Mouse (Mus musculus) ovary, postnatal 36 days (tissue): ENCODE results near the gene Pomc.
"Not testable (repeated sequence)": the region's sequence is repeated elsewhere in the genome, so short reads cannot be mapped to it uniquely, and the experiment has no call there.

Experiments used
- DNase-seq: peaks from one replicate; pipeline ENCODE4 v3.0.0; 2022; ENCODE audit warnings: low spot score, mixed read lengths

Gene Pomc

GRCm38 (mm10) chr12:3954651-3955050 lies at the start of gene Pomc:
Pomc (plus strand) TSS chr12:3954951.
- no peak for DNase-seq

DNA sequence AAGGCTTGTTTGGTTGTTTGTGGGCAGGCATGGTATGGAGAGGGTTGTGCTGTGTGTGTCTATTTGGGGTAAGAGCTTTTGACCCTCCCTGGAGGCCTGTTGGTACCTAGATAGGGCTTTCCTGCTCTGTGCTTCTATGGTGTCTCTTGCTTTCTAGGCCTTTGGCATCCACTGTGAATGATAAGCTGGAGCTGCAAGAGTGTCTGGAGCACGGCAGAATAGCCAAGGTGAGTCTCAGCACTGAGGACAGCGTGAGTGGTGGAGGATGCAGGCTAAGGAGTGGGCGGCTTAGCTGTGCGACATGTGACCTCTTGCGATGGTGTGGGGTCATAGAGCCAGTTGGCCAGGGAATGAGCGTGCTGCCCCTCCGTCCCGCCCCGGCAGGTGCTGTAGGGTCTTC lies 49.3 kb upstream of the Pomc start:
- DNase-seq = no peak

DNA sequence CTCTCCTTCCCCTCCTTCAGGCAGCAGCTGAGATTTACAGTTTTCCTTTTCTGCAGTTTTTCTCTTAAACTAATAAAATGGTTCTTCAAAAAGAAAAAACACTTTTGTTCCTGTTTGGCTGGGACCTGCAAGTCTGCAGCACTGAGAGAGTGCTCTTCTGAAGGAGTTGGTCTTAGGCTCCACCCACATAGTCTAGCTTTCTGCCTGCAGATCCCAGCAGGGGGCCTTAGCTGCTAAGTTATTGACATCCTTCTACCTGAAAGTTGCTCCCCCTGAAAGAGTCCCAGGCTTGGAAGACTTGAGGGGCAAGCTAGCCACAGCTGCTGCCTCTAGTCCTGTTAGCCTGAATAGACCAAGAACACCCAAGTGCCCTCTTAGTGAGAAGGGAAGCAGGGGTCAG lies 48.4 kb upstream of the Pomc start:
- DNase-seq = no peak

DNA sequence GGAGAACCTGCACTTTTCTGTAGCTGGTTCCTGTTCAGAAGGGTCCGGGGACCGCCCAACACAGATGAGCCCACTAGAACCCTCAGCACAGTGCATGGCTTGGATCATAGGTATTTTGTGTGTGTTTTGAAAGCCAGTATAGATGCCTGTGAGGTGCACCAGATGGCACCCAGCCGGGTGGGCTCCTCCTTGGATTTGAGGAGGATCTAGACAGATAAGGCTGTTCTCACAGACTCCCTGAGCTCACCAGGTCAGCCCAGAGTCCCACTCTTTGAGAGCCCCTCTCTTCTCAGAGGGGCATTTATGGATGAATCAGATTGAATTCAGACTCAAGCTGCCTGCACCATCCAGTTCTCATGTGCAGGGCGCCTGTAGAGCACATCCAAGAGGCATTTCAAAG lies 47.7 kb upstream of the Pomc start:
- no peak for DNase-seq

GRCm38 (mm10) chr12:3907418-3907817 lies 47.3 kb upstream of the Pomc start:
- DNase-seq = no peak

- DNase-seq = no peak
Observed at GRCm38 (mm10) chr12:3910466-3911093, 44.2 kb upstream of the Pomc start.

GRCm38 (mm10) chr12:3911831-3912348 lies 42.9 kb upstream of the Pomc start:
- no peak for DNase-seq

DNA sequence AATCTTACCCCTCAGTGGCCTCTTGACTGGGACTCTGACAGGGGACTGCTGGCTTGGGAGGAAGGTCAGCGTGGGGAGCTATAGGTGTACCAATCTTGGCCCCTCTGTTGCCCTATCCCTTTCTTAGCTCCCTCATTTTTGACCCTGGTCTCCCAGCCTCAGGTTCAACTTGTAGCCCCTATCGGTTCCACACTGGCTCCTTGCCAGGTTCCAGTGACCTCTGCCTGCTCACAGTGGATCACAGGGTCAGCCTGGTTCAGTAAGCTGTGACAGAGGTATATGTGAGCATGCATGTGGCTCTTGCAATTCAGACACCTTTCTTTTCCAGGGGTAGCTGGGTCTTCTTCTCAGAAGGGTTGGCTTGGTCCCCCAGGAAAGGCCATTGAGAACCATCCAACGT lies 38.9 kb upstream of the Pomc start:
- no peak for DNase-seq

- DNase-seq = no peak
Observed at GRCm38 (mm10) chr12:3917668-3918341, 36.9 kb upstream of the Pomc start.

GRCm38 (mm10) chr12:3918577-3918976 lies 36.2 kb upstream of the Pomc start:
- DNase-seq = no peak

DNA sequence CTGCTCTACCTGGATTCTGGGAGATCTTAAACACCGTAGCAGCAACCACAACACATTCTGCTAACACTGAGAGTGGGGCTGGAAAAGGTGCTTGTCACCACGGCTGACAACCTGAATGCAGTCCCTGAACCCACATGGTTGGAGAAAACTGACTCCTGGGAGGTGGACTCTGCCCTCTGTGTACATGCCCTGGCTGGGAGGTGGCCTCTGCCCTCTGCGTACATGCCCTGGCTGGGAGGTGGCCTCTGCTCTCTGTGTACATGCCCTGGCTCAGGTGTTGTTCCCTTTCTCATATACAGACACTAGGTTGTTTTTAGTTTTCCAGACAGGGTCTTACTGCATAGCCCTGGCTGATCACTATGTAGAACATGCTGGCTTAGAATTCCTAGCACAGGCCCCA lies 35.3 kb upstream of the Pomc start:
- no peak for DNase-seq

GRCm38 (mm10) chr12:3926127-3926526 lies 28.6 kb upstream of the Pomc start:
- peak; percentile 56 for DNase-seq

DNA sequence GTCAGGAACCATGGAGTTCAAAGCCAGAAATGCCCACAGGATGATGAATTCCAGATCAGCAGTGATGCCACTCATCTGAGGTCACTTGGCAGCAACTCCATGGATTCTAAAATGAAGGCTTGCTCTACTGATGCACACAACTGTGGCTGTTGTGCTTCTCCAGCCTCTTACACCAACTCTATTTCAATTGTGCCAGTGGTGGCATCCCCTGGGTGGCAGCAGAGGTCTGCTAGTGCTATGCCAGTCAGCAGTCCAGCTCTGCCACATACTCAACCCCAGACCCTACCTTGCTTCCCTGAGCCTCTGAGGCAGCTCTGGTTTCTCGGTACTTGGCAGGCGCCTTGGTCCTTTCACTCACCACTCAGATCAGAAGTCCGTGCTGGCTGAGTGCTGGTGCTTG lies 25.9 kb upstream of the Pomc start:
- no peak for DNase-seq

DNA sequence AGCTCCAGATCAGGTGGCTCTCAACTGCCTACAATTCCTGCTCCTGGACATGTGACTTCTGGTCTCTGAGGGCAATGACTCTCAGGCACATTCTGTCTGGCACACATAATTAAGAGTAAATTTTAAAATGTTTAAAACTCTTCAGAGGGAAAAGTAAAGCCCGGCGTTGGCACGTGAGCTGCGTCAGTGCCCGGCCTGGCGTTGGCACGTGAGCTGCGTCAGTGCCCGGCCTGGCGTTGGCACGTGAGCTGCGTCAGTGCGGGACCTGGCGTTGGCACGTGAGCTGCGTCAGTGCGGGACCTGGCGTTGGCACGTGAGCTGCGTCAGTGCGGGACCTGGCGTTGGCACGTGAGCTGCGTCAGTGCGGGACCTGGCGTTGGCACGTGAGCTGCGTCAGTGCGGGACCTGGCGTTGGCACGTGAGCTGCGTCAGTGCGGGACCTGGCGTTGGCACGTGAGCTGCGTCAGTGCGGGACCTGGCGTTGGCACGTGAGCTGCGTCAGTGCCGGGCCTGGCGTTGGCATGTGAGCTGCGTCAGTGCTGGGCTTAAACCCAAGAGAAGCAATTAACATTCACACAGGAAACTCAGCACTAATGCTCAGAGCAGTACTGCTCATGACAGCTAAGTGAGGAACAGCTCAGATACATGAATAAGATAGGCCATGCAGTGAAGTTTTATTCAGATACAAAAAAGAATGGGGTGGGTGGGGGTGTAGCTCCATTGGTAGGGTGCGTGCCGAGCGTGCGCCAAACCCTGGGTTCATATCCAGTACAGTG lies 24.5 kb upstream of the Pomc start:
- not testable (repeated sequence) for DNase-seq

DNA sequence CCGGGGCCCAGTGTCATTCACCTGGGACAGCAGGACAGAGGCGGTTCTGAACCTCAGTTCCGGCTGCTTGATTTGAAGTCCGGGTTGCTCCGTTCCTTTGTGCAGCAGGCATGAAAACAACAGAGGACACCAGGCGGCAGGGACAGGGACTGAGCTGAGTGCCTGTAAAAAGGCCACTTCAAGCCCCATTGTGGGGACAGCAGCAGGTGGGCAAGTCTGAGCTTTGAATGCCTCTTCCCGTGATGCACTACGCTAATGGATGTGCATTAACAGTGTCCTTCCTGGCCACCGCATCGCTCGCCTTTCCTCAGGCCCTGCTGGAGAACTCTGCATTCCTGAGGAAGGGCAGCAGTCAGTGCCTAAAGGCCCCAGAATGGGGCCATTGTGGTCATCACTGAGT lies 12.7 kb upstream of the Pomc start:
- no peak for DNase-seq

GRCm38 (mm10) chr12:3944454-3945073 lies 10.2 kb upstream of the Pomc start:
- DNase-seq = no peak

DNA sequence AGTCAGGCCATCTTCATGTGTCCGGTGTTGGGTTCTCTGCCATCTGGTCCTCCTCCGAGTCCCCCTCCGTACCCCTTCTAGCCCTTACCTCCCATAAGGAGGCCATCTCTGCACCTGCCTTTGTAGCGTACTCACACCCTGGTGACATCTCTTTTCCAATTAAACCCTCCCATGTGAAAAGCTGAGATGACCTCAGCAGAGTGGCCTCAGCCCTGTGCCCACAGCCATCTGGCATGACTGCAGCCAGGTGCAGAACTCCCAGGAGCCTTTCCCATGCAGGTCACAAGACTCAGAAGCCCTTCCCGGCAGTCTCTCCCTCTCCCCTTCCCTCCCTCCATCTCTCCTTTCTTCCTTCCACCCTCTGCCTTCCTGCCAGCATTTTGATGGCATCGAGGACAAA lies 7.2 kb upstream of the Pomc start:
- no peak for DNase-seq

DNA sequence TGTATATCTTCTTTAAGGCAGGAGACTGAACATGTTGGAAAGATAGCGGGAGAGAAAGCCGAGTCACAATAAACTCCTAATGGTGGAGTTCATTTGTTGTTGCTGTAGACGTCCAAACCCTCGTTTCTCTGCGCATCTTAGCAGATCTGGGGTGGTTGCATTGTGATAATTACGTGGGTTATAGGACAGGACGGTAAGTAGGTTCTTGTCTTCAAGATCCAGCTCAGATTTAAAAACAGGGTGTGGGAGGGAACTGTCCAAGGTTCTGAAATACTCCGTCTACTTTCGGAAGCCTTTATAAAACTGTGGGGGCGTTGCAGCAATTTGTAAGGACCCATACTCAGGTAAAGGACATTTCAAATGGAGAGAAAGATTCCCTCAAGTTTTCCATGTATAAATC lies 620 bp downstream of the Pomc start:
- DNase-seq = no peak

- no peak for DNase-seq
Observed at GRCm38 (mm10) chr12:3956351-3956750, 1.6 kb downstream of the Pomc start.

DNA sequence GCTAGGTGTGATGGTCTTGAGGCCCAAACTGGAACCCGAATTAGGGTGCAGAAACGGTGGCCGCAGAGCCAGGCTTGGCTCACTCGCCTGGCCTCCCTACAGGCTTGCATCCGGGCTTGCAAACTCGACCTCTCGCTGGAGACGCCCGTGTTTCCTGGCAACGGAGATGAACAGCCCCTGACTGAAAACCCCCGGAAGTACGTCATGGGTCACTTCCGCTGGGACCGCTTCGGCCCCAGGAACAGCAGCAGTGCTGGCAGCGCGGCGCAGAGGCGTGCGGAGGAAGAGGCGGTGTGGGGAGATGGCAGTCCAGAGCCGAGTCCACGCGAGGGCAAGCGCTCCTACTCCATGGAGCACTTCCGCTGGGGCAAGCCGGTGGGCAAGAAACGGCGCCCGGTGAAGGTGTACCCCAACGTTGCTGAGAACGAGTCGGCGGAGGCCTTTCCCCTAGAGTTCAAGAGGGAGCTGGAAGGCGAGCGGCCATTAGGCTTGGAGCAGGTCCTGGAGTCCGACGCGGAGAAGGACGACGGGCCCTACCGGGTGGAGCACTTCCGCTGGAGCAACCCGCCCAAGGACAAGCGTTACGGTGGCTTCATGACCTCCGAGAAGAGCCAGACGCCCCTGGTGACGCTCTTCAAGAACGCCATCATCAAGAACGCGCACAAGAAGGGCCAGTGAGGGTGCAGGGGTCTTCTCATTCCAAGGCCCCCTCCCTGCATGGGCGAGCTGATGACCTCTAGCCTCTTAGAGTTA lies 5.2 kb downstream of the Pomc start:
- peak; percentile 79 for DNase-seq

GRCm38 (mm10) chr12:3960553-3960952 lies 5.8 kb downstream of the Pomc start:
- no peak for DNase-seq

DNA sequence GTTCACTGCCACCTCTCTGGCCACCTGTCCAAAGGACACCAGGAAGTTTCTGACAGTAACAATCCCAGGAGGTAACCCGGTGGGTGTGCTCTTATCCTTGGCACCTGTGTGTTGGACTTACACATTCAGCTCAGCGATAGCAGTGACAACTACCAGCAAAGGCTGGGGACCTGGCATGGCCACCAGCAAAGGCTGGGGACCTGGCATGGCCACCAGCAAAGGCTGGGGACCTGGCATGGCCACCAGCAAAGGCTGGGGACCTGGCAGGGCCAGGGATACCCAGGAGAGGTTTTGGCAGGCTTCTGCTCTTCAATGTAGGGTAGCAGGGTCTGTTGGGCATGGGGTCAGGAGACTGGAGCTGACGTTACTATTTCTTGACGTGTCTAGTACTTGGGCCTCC lies 12.4 kb downstream of the Pomc start:
- DNase-seq = no peak
